Mouse (Mus musculus): Measurements from ENCODE around the gene Naaa. TPM values are rescaled to one million over a fixed set of nuclear protein-coding genes. Genes with fewer than 3 reads are reported as not detected.
A peak's percentile ranks its signal among the peaks of the same experiment; 100 is the strongest.

Naaa gene
- polyA plus RNA-seq (2015; fragmentation: Nextera tagmentation; extraction: Ambion mirVana), result 22.1 and 23.1 TPM in 2 replicates

- 3% methylated on average over 54 of the region's 54 CpGs for WGBS
- Histone ChIP-seq H3K27ac (peak within 1 kb of the TSS; percentile 24; the same call in 1 of the 2 replicates), H3K27me3 (no peaks in the 10 kb centered on the region), H3K36me3 (no peaks in the 10 kb centered on the region), H3K4me3 (peak within 1 kb of the TSS; percentile 67), H3K9me3 (no peaks in the 10 kb centered on the region), H3K4me1 (peaks cover 24% of the 10 kb centered on the region), H3K4me2 (peak within 1 kb of the TSS; percentile 96), H3K9ac (peak within 1 kb of the TSS; percentile 33)
- ATAC-seq (ENCODE audit: insufficient number of reproducible peaks, low FRiP score, low TSS enrichment, low read depth), result peak; percentile 88
Observed at GRCm38 (mm10) chr5:92277437-92278394, at the start of gene Naaa. TSS of gene Naaa (minus strand) at chr5:92278170.

GRCm38 (mm10) chr5:92327367-92327766 is 49.4 kb upstream of the Naaa start:
- Histone ChIP-seq H3K9me3 (no peaks in the 10 kb centered on the region), H3K9ac (no peak overlapping the region), H3K27ac (no peak overlapping the region), H3K4me3 (no peak overlapping the region), H3K4me2 (no peak overlapping the region), H3K4me1 (peaks cover 8% of the 10 kb centered on the region), H3K27me3 (no peaks in the 10 kb centered on the region), H3K36me3 (no peaks in the 10 kb centered on the region)
- no peak for ATAC-seq (ENCODE audit: insufficient number of reproducible peaks, low FRiP score, low TSS enrichment, low read depth)
- WGBS, result 70% methylated on average over 6 of the region's 6 CpGs

GRCm38 (mm10) chr5:92323264-92323663 is 45.3 kb upstream of the Naaa start:
- Histone ChIP-seq H3K27ac (no peak overlapping the region), H3K9ac (no peak overlapping the region), H3K9me3 (no peaks in the 10 kb centered on the region), H3K4me1 (peaks cover 7% of the 10 kb centered on the region), H3K4me3 (no peak overlapping the region), H3K27me3 (no peaks in the 10 kb centered on the region; the same call in 1 of the 2 replicates), H3K36me3 (no peaks in the 10 kb centered on the region), H3K4me2 (no peak overlapping the region)
- ATAC-seq (ENCODE audit: insufficient number of reproducible peaks, low FRiP score, low TSS enrichment, low read depth), result 0 out of 2 replicates have a peak, but pooled peaks have one; percentile 63
- WGBS, result 46% methylated on average over 5 of the region's 5 CpGs

GRCm38 (mm10) chr5:92322612-92323011 is 44.6 kb upstream of the Naaa start:
- Histone ChIP-seq H3K9me3 (no peaks in the 10 kb centered on the region), H3K27me3 (no peaks in the 10 kb centered on the region; the same call in 1 of the 2 replicates), H3K4me3 (no peak overlapping the region), H3K4me1 (peaks cover 7% of the 10 kb centered on the region), H3K36me3 (no peaks in the 10 kb centered on the region), H3K4me2 (no peak overlapping the region), H3K9ac (no peak overlapping the region), H3K27ac (no peak overlapping the region)
- 81% methylated on average over 4 of the region's 4 CpGs for WGBS
- ATAC-seq (ENCODE audit: insufficient number of reproducible peaks, low FRiP score, low TSS enrichment, low read depth), result no peak

- no peak for ATAC-seq (ENCODE audit: insufficient number of reproducible peaks, low FRiP score, low TSS enrichment, low read depth)
- Histone ChIP-seq H3K9me3 (no peaks in the 10 kb centered on the region), H3K9ac (no peak overlapping the region), H3K4me3 (no peak overlapping the region), H3K27me3 (no peaks in the 10 kb centered on the region; the same call in 1 of the 2 replicates), H3K4me1 (peaks cover 7% of the 10 kb centered on the region), H3K36me3 (no peaks in the 10 kb centered on the region), H3K27ac (no peak overlapping the region), H3K4me2 (no peak overlapping the region)
- WGBS, result 40% methylated on average over 8 of the region's 8 CpGs
Observed at GRCm38 (mm10) chr5:92321631-92322400, 43.8 kb upstream of the Naaa start.

GRCm38 (mm10) chr5:92318596-92318995 is 40.6 kb upstream of the Naaa start:
- Histone ChIP-seq H3K4me2 (no peak overlapping the region), H3K9ac (no peak overlapping the region), H3K36me3 (no peaks in the 10 kb centered on the region), H3K4me1 (peaks cover 7% of the 10 kb centered on the region), H3K4me3 (no peak overlapping the region), H3K27me3 (no peaks in the 10 kb centered on the region; the same call in 1 of the 2 replicates), H3K27ac (no peak overlapping the region), H3K9me3 (no peaks in the 10 kb centered on the region)
- no peak for ATAC-seq (ENCODE audit: insufficient number of reproducible peaks, low FRiP score, low TSS enrichment, low read depth)
- WGBS, result 90% methylated on average over 14 of the region's 14 CpGs

GRCm38 (mm10) chr5:92318119-92318518 is 40.1 kb upstream of the Naaa start:
- Histone ChIP-seq H3K27ac (no peak overlapping the region), H3K4me2 (no peak overlapping the region), H3K9me3 (no peaks in the 10 kb centered on the region), H3K4me3 (no peak overlapping the region), H3K4me1 (peaks cover 7% of the 10 kb centered on the region), H3K36me3 (no peaks in the 10 kb centered on the region), H3K27me3 (no peaks in the 10 kb centered on the region; the same call in 1 of the 2 replicates), H3K9ac (no peak overlapping the region)
- ATAC-seq (ENCODE audit: insufficient number of reproducible peaks, low FRiP score, low TSS enrichment, low read depth), result no peak
- 75% methylated on average over 7 of the region's 7 CpGs for WGBS

GRCm38 (mm10) chr5:92313776-92314175 is 35.8 kb upstream of the Naaa start:
- H3K9me3 ChIP-seq, result no peaks in the 10 kb centered on the region
- no peak overlapping the region for H3K4me2 ChIP-seq
- no peak overlapping the region for H3K27ac ChIP-seq
- no peak overlapping the region for H3K4me3 ChIP-seq
- no peaks in the 10 kb centered on the region for H3K36me3 ChIP-seq
- 76% methylated on average over 7 of the region's 7 CpGs for WGBS
- no peaks in the 10 kb centered on the region for H3K27me3 ChIP-seq
- no peak overlapping the region for H3K9ac ChIP-seq
- H3K4me1 ChIP-seq, result peaks cover 11% of the 10 kb centered on the region
- ATAC-seq (ENCODE audit: insufficient number of reproducible peaks, low FRiP score, low TSS enrichment, low read depth), result no peak

GRCm38 (mm10) chr5:92312046-92312715 is 34.2 kb upstream of the Naaa start:
- no peak for ATAC-seq (ENCODE audit: insufficient number of reproducible peaks, low FRiP score, low TSS enrichment, low read depth)

GRCm38 (mm10) chr5:92309681-92310511 is 31.9 kb upstream of the Naaa start, which contains the start of gene Sdad1:
TSS of gene Sdad1 (minus strand) at chr5:92310479.
- Histone ChIP-seq H3K27me3 (no peaks in the 10 kb centered on the region), H3K4me2 (peak within 1 kb of the TSS; percentile 61), H3K4me3 (peak within 1 kb of the TSS; percentile 85), H3K27ac (peak within 1 kb of the TSS; percentile 79), H3K9ac (peak within 1 kb of the TSS; percentile 71), H3K4me1 (peaks cover 21% of the 10 kb centered on the region), H3K9me3 (no peaks in the 10 kb centered on the region), H3K36me3 (peaks cover 17% of the 10 kb centered on the region)
- peak; percentile 87 for ATAC-seq (ENCODE audit: insufficient number of reproducible peaks, low FRiP score, low TSS enrichment, low read depth)
- 2% methylated on average over 41 of the region's 41 CpGs for WGBS

More at GRCm38 (mm10) chr5:92312046-92312715, 34.2 kb upstream of the Naaa start:
- Histone ChIP-seq H3K4me2 (no peak overlapping the region), H3K9me3 (no peaks in the 10 kb centered on the region), H3K27ac (no peak overlapping the region), H3K4me1 (peaks cover 21% of the 10 kb centered on the region), H3K9ac (no peak overlapping the region), H3K4me3 (no peak overlapping the region), H3K36me3 (no peaks in the 10 kb centered on the region), H3K27me3 (no peaks in the 10 kb centered on the region)
- WGBS, result 14% methylated on average over 13 of the region's 13 CpGs

- peaks cover 13% of the 10 kb centered on the region for H3K4me1 ChIP-seq
- peaks cover 72% of the 10 kb centered on the region for H3K36me3 ChIP-seq
- no peaks in the 10 kb centered on the region for H3K9me3 ChIP-seq
- H3K4me2 ChIP-seq, result no peak overlapping the region
- no peak overlapping the region for H3K4me3 ChIP-seq
- no peak for ATAC-seq (ENCODE audit: insufficient number of reproducible peaks, low FRiP score, low TSS enrichment, low read depth)
- no peak overlapping the region for H3K27ac ChIP-seq
- no peak overlapping the region for H3K9ac ChIP-seq
- no peaks in the 10 kb centered on the region for H3K27me3 ChIP-seq
- 84% methylated on average over 3 of the region's 3 CpGs for WGBS
Observed at GRCm38 (mm10) chr5:92304291-92304690, 26.3 kb upstream of the Naaa start.

Data from limb, embryonic 15.5 days (tissue).